Mouse (Mus musculus) forebrain, embryonic 14.5 days (tissue): Measurements from ENCODE around the gene Fbn1. TPM values are rescaled to one million over a fixed set of nuclear protein-coding genes. Genes with fewer than 3 reads are reported as not detected.

Experiments
- ATAC-seq: fragments of 200-750 bp; cut with Nextera tagmentation; 2 replicates; pipeline ENCODE4 v1.8.0; 2017; ENCODE audit warnings: mild to moderate bottlenecking, moderate library complexity
- DNase-seq: peaks from one replicate; pipeline ENCODE4 v3.0.0-alpha.2; 2015; ENCODE audit warnings: low spot score
- H3K27ac ChIP-seq: fragments of 300-500 bp; sonication (generic); 2 replicates; pipeline ENCODE4 v1.5.1; 2014; ENCODE audit warnings: low read depth, mild to moderate bottlenecking, control low read depth, low read length, moderate library complexity
- H3K27me3 ChIP-seq: fragments of 300-500 bp; sonication (generic); replicated peaks from 2 replicates; pipeline ENCODE4 v1.6.1; 2014; ENCODE audit warnings: low read length, control low read depth, mixed read lengths; ENCODE audit not compliant: control insufficient read depth, insufficient read depth
- H3K36me3 ChIP-seq: fragments of 300-500 bp; sonication (generic); 2 replicates; pipeline ENCODE4 v1.6.1; 2014; ENCODE audit warnings: low read length, control low read depth; ENCODE audit not compliant: control insufficient read depth, insufficient read depth
- H3K4me1 ChIP-seq: fragments of 300-500 bp; sonication (generic); 2 replicates; pipeline ENCODE4 v1.6.1; 2014; ENCODE audit warnings: antibody characterized with exemption, low read length, control low read depth; ENCODE audit not compliant: control insufficient read depth, insufficient read depth
- H3K4me2 ChIP-seq: fragments of 300-500 bp; sonication (generic); 2 replicates; pipeline ENCODE4 v1.6.1; 2014; ENCODE audit warnings: mild to moderate bottlenecking, control low read depth, low read length
- H3K4me3 ChIP-seq: fragments of 300-500 bp; sonication (generic); 2 replicates; pipeline ENCODE4 v1.5.1; 2014; ENCODE audit warnings: low read depth, low read length, control low read depth
- H3K9ac ChIP-seq: fragments of 300-500 bp; sonication (generic); 2 replicates; pipeline ENCODE4 v1.6.1; 2014; ENCODE audit warnings: mild to moderate bottlenecking, low read length, control low read depth, moderate library complexity
- H3K9me3 ChIP-seq: fragments of 300-500 bp; sonication (generic); replicated peaks from 2 replicates; pipeline ENCODE4 v1.6.1; 2016; ENCODE audit warnings: low read length, control low read depth, mixed read lengths; ENCODE audit not compliant: control insufficient read depth
- WGBS: fragments of 180-500 bp; shearing (Covaris S2); extraction: QIAGEN DNeasy Blood & Tissue Kit; methylation state at CpG from one replicate; pipeline ENCODE4 v1.1.7; 2014; 5-methylcytosine and 5-hydroxymethylcytosine counted together
- polyA plus RNA-seq: library from polyadenylated mRNA; unstranded; fragments of >200 nt; fragmentation: Nextera tagmentation; extraction: Ambion mirVana; gene quantifications from 2 replicates; pipeline ENCODE4 v1.2.1, GENCODE M21; 2014

The Fbn1 gene
- polyA plus RNA-seq, 1 experiment from 2014 or later = 2.1 TPM

- H3K4me1 ChIP-seq = no peaks in the 10 kb centered on the region
- no peaks in the 10 kb centered on the region for H3K27me3 ChIP-seq
- H3K36me3 ChIP-seq = peaks cover 8% of the 10 kb centered on the region; the same call in 1 of the 2 replicates
- ATAC-seq (no peak), DNase-seq (no peak)
- H3K4me3 ChIP-seq = no peak overlapping the region
- H3K9ac ChIP-seq = no peak overlapping the region
- H3K4me2 ChIP-seq = no peak overlapping the region
- 90% methylated on average over 7 of the region's 7 CpGs for WGBS
- no peaks in the 10 kb centered on the region for H3K9me3 ChIP-seq
- no peak overlapping the region for H3K27ac ChIP-seq
These were observed 176.2 kb downstream of the Fbn1 start for GRCm38 (mm10) chr2:125331581-125331980.

- ATAC-seq (no peak), DNase-seq (no peak)
- Histone ChIP-seq H3K36me3 (peaks cover 2% of the 10 kb centered on the region; the same call in 1 of the 2 replicates), H3K4me1 (no peaks in the 10 kb centered on the region), H3K27me3 (no peaks in the 10 kb centered on the region), H3K27ac (no peak overlapping the region), H3K9ac (no peak overlapping the region), H3K4me2 (no peak overlapping the region), H3K4me3 (no peak overlapping the region), H3K9me3 (no peaks in the 10 kb centered on the region)
- WGBS = 94% methylated on average over 10 of the region's 10 CpGs
These were observed 177.3 kb downstream of the Fbn1 start for GRCm38 (mm10) chr2:125330506-125330905.

GRCm38 (mm10) chr2:125325125-125325855 is 182.5 kb downstream of the Fbn1 start:
- Histone ChIP-seq H3K4me3 (no peak overlapping the region), H3K9me3 (no peaks in the 10 kb centered on the region), H3K4me2 (no peak overlapping the region), H3K9ac (no peak overlapping the region), H3K4me1 (no peaks in the 10 kb centered on the region), H3K27ac (no peak overlapping the region), H3K36me3 (peaks cover 3% of the 10 kb centered on the region; the same call in 1 of the 2 replicates), H3K27me3 (no peaks in the 10 kb centered on the region)
- ATAC-seq (no peak), DNase-seq (no peak)
- 86% methylated on average over 7 of the region's 7 CpGs for WGBS

GRCm38 (mm10) chr2:125324455-125324854 is 183.3 kb downstream of the Fbn1 start:
- Histone ChIP-seq H3K36me3 (peaks cover 3% of the 10 kb centered on the region; the same call in 1 of the 2 replicates), H3K4me2 (no peak overlapping the region), H3K4me3 (no peak overlapping the region), H3K27ac (no peak overlapping the region), H3K4me1 (no peaks in the 10 kb centered on the region), H3K9ac (no peak overlapping the region), H3K9me3 (no peaks in the 10 kb centered on the region), H3K27me3 (no peaks in the 10 kb centered on the region)
- 88% methylated on average over 5 of the region's 5 CpGs for WGBS
- no peak for ATAC-seq
- no peak for DNase-seq

GRCm38 (mm10) chr2:125323347-125323746 is 184.4 kb downstream of the Fbn1 start:
- Histone ChIP-seq H3K4me3 (no peak overlapping the region), H3K36me3 (peaks cover 3% of the 10 kb centered on the region; the same call in 1 of the 2 replicates), H3K4me2 (no peak overlapping the region), H3K9me3 (no peaks in the 10 kb centered on the region), H3K27ac (no peak overlapping the region), H3K4me1 (no peaks in the 10 kb centered on the region), H3K27me3 (no peaks in the 10 kb centered on the region), H3K9ac (no peak overlapping the region)
- no peak for ATAC-seq
- DNase-seq = no peak
- WGBS = 72% methylated on average over 4 of the region's 4 CpGs

- Histone ChIP-seq H3K27ac (no peak overlapping the region), H3K36me3 (peaks cover 6% of the 10 kb centered on the region; the same call in 1 of the 2 replicates), H3K9me3 (no peaks in the 10 kb centered on the region), H3K27me3 (no peaks in the 10 kb centered on the region), H3K4me3 (no peak overlapping the region), H3K4me1 (no peaks in the 10 kb centered on the region), H3K4me2 (no peak overlapping the region), H3K9ac (no peak overlapping the region)
- WGBS = 89% methylated on average over 2 of the region's 2 CpGs
- no peak for DNase-seq
- no peak for ATAC-seq
These were observed 185.2 kb downstream of the Fbn1 start for GRCm38 (mm10) chr2:125322581-125322980.

GRCm38 (mm10) chr2:125321071-125321470 is 186.7 kb downstream of the Fbn1 start:
- WGBS = 68% methylated on average over 6 of the region's 6 CpGs
- Histone ChIP-seq H3K36me3 (peaks cover 17% of the 10 kb centered on the region), H3K4me1 (no peaks in the 10 kb centered on the region), H3K27ac (no peak overlapping the region), H3K27me3 (no peaks in the 10 kb centered on the region), H3K4me2 (no peak overlapping the region), H3K4me3 (no peak overlapping the region), H3K9me3 (no peaks in the 10 kb centered on the region), H3K9ac (no peak overlapping the region)
- no peak for DNase-seq
- no peak for ATAC-seq

- no peak overlapping the region for H3K4me3 ChIP-seq
- H3K27ac ChIP-seq = no peak overlapping the region
- 92% methylated on average over 8 of the region's 8 CpGs for WGBS
- DNase-seq = no peak
- H3K36me3 ChIP-seq = peaks cover 21% of the 10 kb centered on the region
- no peak overlapping the region for H3K4me2 ChIP-seq
- H3K9me3 ChIP-seq = no peaks in the 10 kb centered on the region
- no peak for ATAC-seq
- H3K9ac ChIP-seq = no peak overlapping the region
- no peaks in the 10 kb centered on the region for H3K27me3 ChIP-seq
- no peaks in the 10 kb centered on the region for H3K4me1 ChIP-seq
These were observed 188.1 kb downstream of the Fbn1 start for GRCm38 (mm10) chr2:125319651-125320050.

GRCm38 (mm10) chr2:125318371-125319061 is 189.3 kb downstream of the Fbn1 start:
- Histone ChIP-seq H3K9ac (no peak overlapping the region), H3K36me3 (peaks cover 24% of the 10 kb centered on the region), H3K4me2 (no peak overlapping the region), H3K4me1 (no peaks in the 10 kb centered on the region), H3K4me3 (no peak overlapping the region), H3K9me3 (no peaks in the 10 kb centered on the region), H3K27me3 (no peaks in the 10 kb centered on the region), H3K27ac (no peak overlapping the region)
- WGBS = 85% methylated on average over 5 of the region's 5 CpGs
- no peak for DNase-seq
- no peak for ATAC-seq
